Mouse (Mus musculus): ENCODE data around the gene Rcan2. TPM values are rescaled to one million over a fixed set of nuclear protein-coding genes. Genes with fewer than 3 reads are reported as not detected.
A peak's percentile ranks its signal among the peaks of the same experiment; 100 is the strongest.

The Rcan2 gene
- total RNA-seq, 2 experiments from 2014 or later, result 40.3 to 80.7 TPM

- TF ChIP-seq CTCF (IDR thresholded peaks at IDR 0.05), result no peak
- no peak overlapping the region for H3K27ac ChIP-seq
- no peak for DNase-seq
- no peak overlapping the region for H3K4me3 ChIP-seq
- intact Hi-C loops (cut with DNase I), result loop anchor here (5.0 kb wide), 1 partner anchor 180 kb away; no protein-coding TSS in a partner anchor
These were observed 276.1 kb downstream of the Rcan2 start for GRCm38 (mm10) chr17:44077146-44077842.

- no peak for DNase-seq
- intact Hi-C loops (cut with DNase I), result loop anchor here (5.0 kb wide), 1 partner anchor 179 kb away; no protein-coding TSS in a partner anchor
- Histone ChIP-seq H3K27ac (no peak overlapping the region), H3K4me3 (no peak overlapping the region)
- no peak for TF ChIP-seq CTCF (IDR thresholded peaks at IDR 0.05)
These were observed 276.7 kb downstream of the Rcan2 start for GRCm38 (mm10) chr17:44077843-44078160.

GRCm38 (mm10) chr17:44078631-44079350 lies 277.6 kb downstream of the Rcan2 start, which contains the start of gene Enpp5:
Enpp5 (plus strand) TSS chr17:44078813.
- peak within 1 kb of the TSS; percentile 81 for H3K27ac ChIP-seq
- H3K4me3 ChIP-seq, result peak within 1 kb of the TSS; percentile 86
- DNase-seq, result peak; percentile 90
- intact Hi-C loops (cut with DNase I), result loop anchor here (5.0 kb wide), 1 partner anchor 179 kb away; no protein-coding TSS in a partner anchor
- TF ChIP-seq CTCF (IDR thresholded peaks at IDR 0.05), result no peak

- intact Hi-C loops (cut with DNase I), result no loop called here
- H3K4me3 ChIP-seq, result no peak overlapping the region
- DNase-seq, result no peak
- no peak for TF ChIP-seq CTCF (IDR thresholded peaks at IDR 0.05)
- no peak overlapping the region for H3K27ac ChIP-seq
These were observed 282.0 kb downstream of the Rcan2 start for GRCm38 (mm10) chr17:44083156-44083555.

- TF ChIP-seq CTCF (IDR thresholded peaks at IDR 0.05), result no peak
- no peak overlapping the region for H3K27ac ChIP-seq
- DNase-seq, result no peak
- H3K4me3 ChIP-seq, result no peak overlapping the region
- intact Hi-C loops (cut with DNase I), result no loop called here
These were observed 287.1 kb downstream of the Rcan2 start for GRCm38 (mm10) chr17:44088226-44088625.

Other genes starting within 250 kb of the Rcan2 start
- gene Pla2g7, start 233.3 kb upstream of the Rcan2 start, total RNA-seq (2021), result 10 to 100 TPM; 21.5 to 40.7 TPM
- under 1 TPM; 0.03 TPM for gene Tdrd6, start 171.1 kb upstream of the Rcan2 start, total RNA-seq (2021)
- 1 to 10 TPM; 5.8 to 7.2 TPM for gene Slc25a27, start 134.1 kb upstream of the Rcan2 start, total RNA-seq (2021)
- gene Cyp39a1, start 133.9 kb upstream of the Rcan2 start, total RNA-seq (2021), result 1 to 10 TPM; 3.2 to 3.3 TPM

Data from gastrocnemius, adult 2 months (tissue).